Mouse (Mus musculus) right cerebral cortex, postnatal 10 days (tissue): ENCODE measurements around the gene Nck1.
A peak's percentile ranks its signal among the peaks of the same experiment; 100 is the strongest.

ENCODE experiments used
- DNase-seq, 2 experiments: peaks; one replicate each; pipeline ENCODE4 v3.0.0; 2021; ENCODE audit warnings: low spot score in 2 of 2

Gene Nck1

GRCm38 (mm10) chr9:100545715-100546593 lies at the start of gene Nck1:
TSS of gene Nck1 (minus strand) at chr9:100546134.
- peak; percentile 100 for DNase-seq

GRCm38 (mm10) chr9:100590462-100590861 lies 44.5 kb upstream of the Nck1 start:
- DNase-seq = no peak

- DNase-seq = no peak
Measured at GRCm38 (mm10) chr9:100584031-100584430, 38.1 kb upstream of the Nck1 start.

GRCm38 (mm10) chr9:100582883-100583575 lies 37.1 kb upstream of the Nck1 start:
- DNase-seq = no peak

- peak in 1 of 2 experiments; percentile 32 for DNase-seq
Measured at GRCm38 (mm10) chr9:100581543-100582492, 35.9 kb upstream of the Nck1 start.

GRCm38 (mm10) chr9:100580196-100580740 lies 34.3 kb upstream of the Nck1 start:
- DNase-seq = no peak

- no peak for DNase-seq
Measured at GRCm38 (mm10) chr9:100573942-100574341, 28.0 kb upstream of the Nck1 start.

- DNase-seq = peak in 1 of 2 experiments; percentile 41
Measured at GRCm38 (mm10) chr9:100573300-100573699, 27.4 kb upstream of the Nck1 start.

- DNase-seq = no peak
Measured at GRCm38 (mm10) chr9:100571511-100571910, 25.6 kb upstream of the Nck1 start.

GRCm38 (mm10) chr9:100570626-100571233 lies 24.8 kb upstream of the Nck1 start, which contains the start of gene Slc35g2:
TSS of gene Slc35g2 (minus strand) at chr9:100571090.
- DNase-seq = peak; percentile 67 to 75

GRCm38 (mm10) chr9:100569798-100570625 lies 24.1 kb upstream of the Nck1 start:
- peak; percentile 49 to 51 for DNase-seq

GRCm38 (mm10) chr9:100560251-100560890 lies 14.4 kb upstream of the Nck1 start:
- peak; percentile 36 to 71 for DNase-seq

- DNase-seq = no peak
Measured at GRCm38 (mm10) chr9:100558991-100559390, 13.1 kb upstream of the Nck1 start.

GRCm38 (mm10) chr9:100558023-100558573 lies 12.2 kb upstream of the Nck1 start:
- no peak for DNase-seq

GRCm38 (mm10) chr9:100555686-100556085 lies 9.8 kb upstream of the Nck1 start:
- no peak for DNase-seq

- no peak for DNase-seq
Measured at GRCm38 (mm10) chr9:100548313-100548712, 2.4 kb upstream of the Nck1 start.

- peak in 1 of 2 experiments; percentile 26 for DNase-seq
Measured at GRCm38 (mm10) chr9:100546594-100546910, 618 bp upstream of the Nck1 start.

GRCm38 (mm10) chr9:100544948-100545714 lies 803 bp downstream of the Nck1 start:
- DNase-seq = no peak
